Mouse (Mus musculus) MEL (cell line): ENCODE measurements around the gene Lrrfip1.

Experiments
- BHLHE40 ChIP-seq: IDR thresholded peaks from 2 replicates; pipeline ENCODE4 v1.6.1; 2012; ENCODE audit warnings: low read depth, mild to moderate bottlenecking, inconsistent platforms, low read length, improper control_type of control experiment, borderline replicate concordance
- EP300 ChIP-seq, 2 experiments: IDR thresholded peaks; 2 replicates each; pipeline ENCODE4 v1.6.1; 2011; ENCODE audit warnings: improper control_type of control experiment in 2 of 2, low read length in 2 of 2, low read depth in 1 of 2, mild to moderate bottlenecking in 1 of 2
- GABPA ChIP-seq: IDR thresholded peaks from 2 replicates; pipeline ENCODE4 v1.6.1; 2012; ENCODE audit warnings: low read depth, mild to moderate bottlenecking, inconsistent platforms, low read length, improper control_type of control experiment, moderate library complexity
- HCFC1 ChIP-seq: IDR thresholded peaks from 2 replicates; pipeline ENCODE4 v1.6.1; 2012; ENCODE audit warnings: low read depth, mild to moderate bottlenecking, inconsistent platforms, low read length, improper control_type of control experiment, moderate library complexity
- JUND ChIP-seq: IDR thresholded peaks from 2 replicates; pipeline ENCODE4 v1.6.1; 2011; ENCODE audit warnings: low read depth, mild to moderate bottlenecking, improper control_type of control experiment, low read length
- MEF2A ChIP-seq: IDR thresholded peaks from 2 replicates; pipeline ENCODE4 v1.6.1; 2014; ENCODE audit warnings: low read depth, mild to moderate bottlenecking, inconsistent platforms, low read length, improper control_type of control experiment; ENCODE audit not compliant: poor library complexity, insufficient replicate concordance, severe bottlenecking; ENCODE audit errors: extremely low read depth
- POLR2A ChIP-seq, 2 experiments: IDR thresholded peaks; 2 replicates each; pipeline ENCODE4 v1.6.1; 2011 to 2012; ENCODE audit warnings: low read length in 2 of 2, mild to moderate bottlenecking in 2 of 2, control low read depth in 1 of 2, improper control_type of control experiment in 1 of 2, low read depth in 1 of 2, moderate library complexity in 1 of 2; ENCODE audit not compliant: control insufficient read depth in 1 of 2, insufficient read depth in 1 of 2, poor library complexity in 1 of 2

DNA sequence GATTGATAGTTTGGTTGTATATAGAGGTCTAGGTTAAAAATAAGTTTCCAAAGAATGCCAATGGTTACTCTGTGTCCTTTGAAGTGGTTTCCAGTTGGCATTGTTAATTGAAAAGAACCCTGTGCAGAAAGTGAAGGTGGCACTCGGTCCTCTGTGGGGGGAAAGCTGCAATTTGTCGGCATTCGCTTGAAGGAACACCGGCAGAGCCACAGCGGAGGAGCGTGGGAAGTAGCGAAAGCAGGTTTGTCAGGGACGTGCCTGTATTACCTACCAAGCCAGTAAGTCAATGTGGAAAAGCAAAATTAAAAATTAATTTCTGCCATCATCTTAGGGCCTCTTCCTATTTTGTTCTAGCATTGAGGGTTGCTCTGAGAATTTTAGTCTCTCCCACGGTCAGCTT lies 8.2 kb downstream of the Lrrfip1 start:
- no peak for TF ChIP-seq HCFC1
- TF ChIP-seq POLR2A (IDR thresholded peaks at IDR 0.05; ENCODE audit: control insufficient read depth in 1 of 2, insufficient read depth in 1 of 2, low read depth in 1 of 2, low read length in 2 of 2, poor library complexity in 1 of 2), result no peak
- TF ChIP-seq EP300 (IDR thresholded peaks at IDR 0.05; ENCODE audit: low read depth in 1 of 2, low read length in 2 of 2), result no peak
- TF ChIP-seq MEF2A, result no peak
- no peak for TF ChIP-seq JUND
- TF ChIP-seq BHLHE40, result no peak
- TF ChIP-seq GABPA, result no peak
